Mouse (Mus musculus) bone marrow macrophage, adult 2 months (primary cell): ENCODE data around the gene Wsb2.

Experiments
- CTCF ChIP-seq: IDR thresholded peaks from 2 replicates; pipeline ENCODE4 v1.5.1; 2012; ENCODE audit warnings: low read depth, mild to moderate bottlenecking, low read length, moderate library complexity
- POLR2A ChIP-seq: IDR thresholded peaks from 2 replicates; pipeline ENCODE4 v1.6.1; 2012; ENCODE audit warnings: mild to moderate bottlenecking, low read depth, low read length, borderline replicate concordance

- TF ChIP-seq POLR2A (no peak), CTCF (no peak)
These were observed 52.3 kb downstream of the Wsb2 start for GRCm38 (mm10) chr5:117409369-117409768.
